Mouse (Mus musculus): ENCODE data around the gene Ggt7. TPM values are rescaled to one million over a fixed set of nuclear protein-coding genes. Genes with fewer than 3 reads are reported as not detected.
"Not testable (repeated sequence)": the region's sequence is repeated elsewhere in the genome, so short reads cannot be mapped to it uniquely, and the experiment has no call there.

Gene Ggt7
- polyA plus RNA-seq, 1 experiment, result 11.3 TPM

DNA sequence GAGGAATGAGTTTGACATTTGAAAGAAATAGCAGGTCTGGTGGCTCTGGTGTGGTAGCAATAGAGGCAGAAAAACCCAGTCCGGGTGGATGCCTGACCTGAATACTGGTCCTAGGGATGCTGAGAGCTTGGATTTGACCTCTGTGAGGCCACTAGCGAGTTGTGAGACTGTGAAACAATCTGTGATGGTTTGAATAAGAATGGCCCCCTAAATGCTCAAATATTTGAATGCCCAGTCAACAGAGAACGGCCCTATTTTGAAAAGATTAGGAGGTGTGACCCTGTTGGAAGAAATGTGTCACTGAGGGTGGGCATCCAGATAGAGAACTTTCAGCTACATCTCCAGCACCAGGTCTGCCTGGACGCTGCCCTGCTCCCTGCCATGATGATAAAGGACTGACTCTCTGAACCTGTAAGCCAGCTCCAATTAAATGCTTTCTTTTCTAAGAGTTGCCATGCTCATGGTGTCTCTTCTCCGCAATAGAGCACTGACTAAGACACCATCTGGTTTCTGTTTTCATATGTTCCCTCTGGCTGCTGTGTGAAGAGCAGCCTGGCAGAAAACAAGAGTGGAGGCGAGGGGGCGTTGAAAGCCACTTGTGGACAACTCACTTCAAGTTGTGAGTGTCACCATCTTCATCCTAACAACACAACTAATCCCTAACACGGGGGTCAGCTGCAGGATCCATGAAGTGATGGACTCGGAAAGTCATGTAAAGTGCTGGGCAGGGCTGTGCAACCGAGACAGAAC, 10.1 kb downstream of the Ggt7 start:
- no peak for DNase-seq (ENCODE audit: low spot score)

DNA sequence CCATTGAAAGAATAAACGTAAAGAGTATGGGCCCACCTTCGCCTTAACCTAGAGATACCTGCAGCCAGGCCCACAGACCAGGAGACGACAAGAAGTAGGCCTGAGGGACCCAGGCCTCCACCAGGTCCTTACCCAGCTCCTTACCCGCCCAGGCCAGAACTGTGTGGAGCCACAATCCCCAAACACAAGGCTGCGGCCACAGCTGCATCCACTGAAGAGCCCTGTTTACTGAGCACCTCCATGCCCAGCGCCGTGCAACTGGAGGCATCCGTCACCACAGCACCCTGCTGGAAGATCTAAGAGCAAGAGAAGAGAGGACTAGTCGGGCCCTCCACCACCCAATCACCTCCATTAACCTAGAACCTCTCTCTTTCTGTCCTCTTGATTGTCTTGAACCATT, 12.2 kb downstream of the Ggt7 start:
- DNase-seq (ENCODE audit: low spot score), result no peak

DNA sequence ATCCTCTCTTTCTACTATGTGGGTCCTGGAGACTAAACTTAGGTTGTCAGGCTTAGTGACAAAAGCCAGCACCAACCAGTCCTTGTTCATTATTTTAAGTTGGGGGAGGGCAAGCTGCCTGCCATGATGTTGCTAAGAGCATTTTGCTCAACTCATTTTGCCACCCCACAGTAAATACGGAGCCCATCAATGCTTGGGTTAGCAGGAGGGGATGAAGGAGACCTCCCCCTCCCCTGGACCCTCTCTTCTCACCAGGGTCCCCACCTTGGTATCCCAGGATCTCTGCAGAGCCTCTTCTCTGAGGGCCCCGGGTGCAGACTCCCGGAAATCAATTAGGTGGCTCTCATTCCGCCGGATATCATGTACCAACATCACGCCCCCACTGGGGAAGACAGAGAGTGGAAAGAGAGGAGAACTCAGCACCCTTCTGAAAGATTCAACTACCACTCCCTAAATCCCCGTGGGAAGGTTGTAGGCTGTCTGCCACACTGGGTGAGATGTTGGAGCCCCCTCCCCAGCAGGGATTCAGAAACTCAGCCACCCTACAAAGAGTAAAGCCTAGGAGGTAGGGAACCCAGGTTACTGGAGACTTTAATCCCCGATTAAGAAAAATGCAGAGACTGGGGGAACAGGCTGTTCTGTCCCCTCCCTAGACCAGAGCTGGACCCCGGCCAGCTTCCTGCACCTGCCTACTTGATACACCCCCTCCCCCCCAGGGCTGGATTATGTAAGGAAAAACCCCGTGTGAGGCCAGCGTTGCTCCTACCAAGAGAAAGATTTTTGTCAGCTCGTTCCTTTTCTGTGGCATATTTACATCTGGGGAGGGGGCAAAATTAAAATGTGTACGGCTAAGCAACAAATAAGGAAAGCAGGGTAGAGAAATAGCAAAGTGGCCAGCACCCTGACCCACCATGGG, 13.3 kb downstream of the Ggt7 start:
- no peak for DNase-seq (ENCODE audit: low spot score)

DNA sequence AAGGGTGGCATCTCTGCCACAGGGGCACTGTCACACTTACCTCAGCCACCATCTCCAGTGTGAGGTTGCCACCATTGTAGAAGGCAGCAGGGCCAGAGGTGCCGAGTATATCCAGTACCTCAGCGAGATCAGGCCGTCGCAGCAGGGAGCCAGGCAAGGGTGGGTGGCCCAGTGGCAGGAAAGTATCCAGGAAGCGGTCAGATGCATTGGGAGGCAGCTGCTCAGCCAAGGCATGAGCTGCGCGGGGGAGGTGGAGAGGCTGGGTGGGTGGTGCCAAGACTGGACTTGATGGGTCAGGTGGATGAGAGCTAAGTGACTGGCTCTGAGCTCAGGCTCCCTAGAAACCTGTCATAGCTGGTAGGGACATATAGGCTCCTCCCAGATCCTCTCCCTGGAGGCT, 15.4 kb downstream of the Ggt7 start:
- DNase-seq (ENCODE audit: low spot score), result no peak

DNA sequence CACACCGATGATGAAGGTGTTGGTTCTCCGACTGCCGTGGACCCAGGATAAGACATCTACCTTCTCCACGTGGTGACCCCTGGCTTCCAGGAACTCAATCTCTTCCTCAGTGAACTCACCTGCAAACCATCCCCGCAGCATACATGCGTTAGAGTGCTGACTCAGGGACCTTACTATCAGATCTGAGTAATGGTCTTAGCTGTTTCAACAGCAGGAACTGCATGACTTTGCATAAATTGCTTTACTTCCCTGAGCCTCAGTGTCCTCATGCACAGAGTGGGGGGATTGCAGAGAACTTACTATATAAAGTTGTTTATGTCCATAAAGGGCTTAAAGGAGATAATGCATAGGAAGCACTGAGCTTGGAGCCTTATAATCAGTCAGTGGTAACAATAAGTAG, 27.0 kb downstream of the Ggt7 start:
- no peak for DNase-seq (ENCODE audit: low spot score)

DNA sequence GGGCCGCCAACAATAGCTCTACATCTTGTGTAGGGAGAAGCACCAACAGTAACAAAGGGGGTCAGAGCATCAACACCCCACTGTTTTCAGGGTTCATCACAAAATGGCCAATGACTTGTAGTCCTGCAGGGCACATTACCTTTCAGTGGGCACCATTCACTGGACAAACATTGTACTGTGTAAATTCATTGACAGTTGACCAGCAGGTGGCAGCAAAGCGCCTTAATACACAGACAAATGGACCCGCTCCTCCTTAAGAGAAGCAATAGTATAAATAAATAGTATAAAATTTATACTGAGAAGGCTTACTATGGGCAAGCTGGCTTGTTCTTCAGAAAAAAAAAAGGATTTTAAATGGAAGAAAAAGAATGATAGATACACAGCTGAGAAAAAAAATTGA, 36.0 kb downstream of the Ggt7 start:
- DNase-seq (ENCODE audit: low spot score), result no peak

DNA sequence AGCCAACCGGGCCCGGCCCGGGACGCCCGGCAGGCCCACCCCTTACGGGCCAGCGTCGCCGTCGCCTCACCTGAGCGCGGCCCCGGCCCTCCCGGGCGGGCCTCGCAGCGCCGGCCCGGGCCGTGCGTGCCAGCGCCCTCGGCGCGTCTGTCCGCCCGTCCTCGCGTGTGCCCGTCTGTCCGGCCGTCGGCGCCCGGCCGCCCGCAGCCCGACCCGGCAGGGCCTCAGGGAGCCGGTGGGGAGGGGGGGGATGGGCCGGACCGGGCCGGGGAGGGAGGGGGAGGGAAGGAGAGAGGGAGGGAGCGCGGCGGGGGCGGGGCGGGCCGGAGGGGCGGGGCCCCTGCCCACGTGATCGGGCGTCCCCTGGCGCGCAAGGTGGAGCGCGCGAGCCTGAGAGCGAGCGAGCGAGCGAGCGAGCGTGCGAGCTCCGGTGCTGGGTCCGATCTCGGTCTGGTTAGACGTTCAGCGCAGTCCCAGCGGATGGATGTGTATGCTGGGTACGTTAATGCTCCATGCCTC, 44.4 kb downstream of the Ggt7 start, which contains the start of gene Ncoa6:
Ncoa6 (minus strand) TSS at position 325 of the 519 bp plus-strand sequence.
- DNase-seq (ENCODE audit: low spot score), result peak; percentile 55

DNA sequence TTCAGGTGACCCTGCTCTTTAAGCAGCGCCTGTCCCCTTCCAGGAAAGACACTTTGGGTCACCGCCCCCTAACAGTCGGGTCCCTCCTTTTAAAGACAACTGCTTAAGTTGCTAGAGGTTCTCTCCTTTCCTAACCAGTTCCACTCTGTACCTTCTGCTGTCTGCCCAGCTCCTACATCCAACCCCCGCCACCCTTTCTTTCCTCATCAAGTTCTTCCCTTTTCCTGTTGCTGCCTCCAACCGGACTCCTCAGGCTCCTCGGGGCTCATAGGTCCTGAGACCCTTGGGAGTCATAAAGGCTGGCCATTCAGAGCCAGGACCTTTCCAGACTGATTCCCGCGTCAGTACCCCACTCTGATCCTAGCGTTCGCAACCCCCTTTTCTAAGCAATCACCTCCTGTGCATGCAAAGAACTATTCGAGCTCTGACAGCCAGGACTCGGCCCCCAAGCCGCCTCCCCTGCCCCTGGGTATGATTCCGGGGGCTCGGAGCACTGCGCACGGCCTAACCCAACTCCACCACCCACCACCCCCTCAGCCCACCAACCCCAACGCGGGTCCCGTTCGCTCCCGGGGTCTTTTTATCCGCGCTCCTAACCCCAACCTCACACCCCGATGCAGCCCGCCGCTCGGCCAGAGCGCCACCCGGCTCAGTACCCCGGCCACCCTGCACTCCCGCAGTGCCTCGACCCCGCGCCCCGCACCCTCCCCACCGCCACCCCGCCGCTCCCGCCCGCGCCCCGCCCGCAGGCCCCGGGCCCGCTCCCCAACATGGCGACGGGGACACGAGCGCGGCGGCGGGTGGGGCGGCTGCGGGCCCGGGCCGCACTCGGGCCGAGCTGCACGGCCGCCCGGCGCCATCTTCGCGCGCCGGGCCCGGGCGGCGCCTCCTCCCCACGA, 45.1 kb downstream of the Ggt7 start:
- DNase-seq (ENCODE audit: low spot score), result peak; percentile 31

DNA sequence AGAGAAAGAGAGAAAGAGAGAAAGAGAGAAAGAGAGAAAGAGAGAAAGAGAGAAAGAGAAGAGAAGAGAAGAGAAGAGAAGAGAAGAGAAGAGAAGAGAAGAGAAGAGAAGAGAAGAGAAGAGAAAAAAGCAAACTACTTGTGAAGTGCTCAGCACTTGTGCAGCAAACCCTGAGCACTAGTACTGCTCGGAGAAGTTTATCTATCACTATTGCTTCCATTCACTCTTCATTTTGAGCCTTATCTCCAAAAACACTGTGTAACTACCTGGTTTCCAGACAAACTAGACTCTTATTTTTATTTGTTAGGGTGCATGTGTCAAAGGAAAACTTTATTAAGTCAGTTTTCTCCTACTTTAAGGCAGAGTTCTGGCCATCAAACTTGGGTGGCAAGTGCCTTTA, 51.2 kb downstream of the Ggt7 start:
- DNase-seq (ENCODE audit: low spot score), result no peak

DNA sequence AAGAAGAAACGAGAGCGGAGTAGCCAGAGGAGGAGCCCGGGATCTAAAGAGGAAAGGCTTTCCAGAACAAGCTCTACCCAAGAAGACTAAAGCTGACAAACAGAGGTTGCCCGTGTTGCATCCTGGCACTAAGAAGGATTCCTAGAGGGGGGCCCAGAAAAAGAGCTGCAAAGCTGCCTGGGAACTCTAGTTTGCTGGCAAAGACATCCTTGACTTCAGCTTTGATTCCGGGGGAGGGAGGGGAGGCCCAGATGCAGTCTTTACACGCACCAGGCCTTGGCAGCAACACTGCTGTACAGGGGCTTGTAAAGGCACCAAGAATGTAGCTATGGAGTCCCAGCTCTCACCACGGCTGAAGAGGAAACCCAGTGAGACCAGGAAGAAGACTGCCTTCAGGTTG, 64.4 kb downstream of the Ggt7 start:
- no peak for DNase-seq (ENCODE audit: low spot score)

DNA sequence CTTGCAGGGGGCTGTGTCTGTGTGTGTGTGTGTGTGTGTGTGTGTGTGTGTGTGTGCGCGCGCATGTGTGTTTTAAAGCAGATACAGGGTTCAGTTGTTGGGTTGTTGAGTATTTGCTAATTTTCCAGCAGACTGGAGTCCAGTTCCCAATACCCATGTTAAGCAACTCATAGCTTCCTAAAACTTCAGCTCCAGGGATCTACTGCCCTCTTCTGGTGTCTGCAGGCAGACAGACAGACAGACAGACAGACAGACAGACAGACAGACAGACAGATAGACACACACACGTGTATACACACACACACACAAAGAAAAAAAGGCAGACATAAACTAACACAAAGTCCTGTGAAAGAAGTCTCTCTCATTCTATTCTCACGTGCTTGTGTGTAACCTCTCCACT, 66.8 kb downstream of the Ggt7 start:
- DNase-seq (ENCODE audit: low spot score), result no peak

DNA sequence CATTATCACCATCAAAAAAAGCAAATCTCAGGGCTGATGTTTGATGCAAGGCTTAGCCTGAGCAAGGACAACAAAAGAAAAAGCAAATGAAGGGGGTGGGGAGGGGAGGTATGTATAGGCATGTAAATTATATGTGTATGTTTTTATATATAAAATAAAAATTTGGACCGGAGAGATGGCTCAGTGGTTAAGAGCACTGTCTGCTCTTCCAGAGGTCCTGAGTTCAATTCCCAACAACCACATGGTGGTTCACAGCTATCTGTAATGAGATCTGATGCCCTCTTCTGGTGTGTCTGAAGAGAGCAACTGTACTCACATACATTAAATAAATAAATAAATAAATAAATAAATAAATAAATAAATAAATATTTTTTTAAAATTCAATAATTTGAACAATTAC, 70.1 kb downstream of the Ggt7 start:
- DNase-seq (ENCODE audit: low spot score), result not testable (repeated sequence)

DNA sequence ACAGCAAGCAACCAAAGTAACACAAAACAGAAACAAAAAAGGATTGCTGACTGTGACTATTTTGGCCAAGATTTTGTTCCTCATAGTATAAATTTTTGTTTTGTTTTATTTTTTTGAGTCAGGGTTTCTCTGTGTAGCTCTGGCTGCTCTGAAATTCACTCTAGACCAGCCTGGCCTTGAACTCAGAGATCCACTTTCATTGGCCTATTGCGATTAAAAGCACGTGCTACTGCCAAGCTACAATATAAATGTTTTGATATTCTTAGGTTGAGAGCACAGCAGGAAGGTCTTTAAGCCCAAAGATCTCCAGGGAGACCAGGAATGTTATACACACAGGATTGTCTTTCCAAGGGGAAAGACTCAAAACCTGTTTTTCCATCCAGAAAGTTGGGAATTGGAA, 74.6 kb downstream of the Ggt7 start:
- DNase-seq (ENCODE audit: low spot score), result no peak

DNA sequence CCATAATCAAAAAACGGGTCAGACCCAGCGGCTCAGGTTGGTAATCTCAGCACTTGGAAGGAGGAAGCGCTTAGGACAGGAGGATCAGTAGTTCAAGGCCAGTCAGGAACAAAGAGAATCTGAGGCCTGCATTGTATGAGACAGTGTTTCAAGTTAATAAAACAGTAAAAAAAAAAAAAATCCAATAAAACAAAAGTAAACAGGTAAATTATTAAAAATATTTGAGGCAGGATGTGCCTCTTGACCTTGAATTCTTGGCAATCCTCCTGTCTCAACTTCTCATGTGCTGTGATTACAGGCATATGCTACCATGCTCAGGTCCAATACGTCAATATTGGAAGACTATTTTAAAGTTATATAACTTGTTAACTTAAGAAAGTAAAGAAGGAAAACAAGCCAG, 75.1 kb downstream of the Ggt7 start:
- DNase-seq (ENCODE audit: low spot score), result no peak

Other genes starting within 250 kb of the Ggt7 start
- gene Map1lc3a, start 241.9 kb downstream of the Ggt7 start, polyA plus RNA-seq (2012; rRNA removed), result 150 and 161 TPM in 2 replicates
- gene Pigu, start 160.8 kb downstream of the Ggt7 start, polyA plus RNA-seq (2012; rRNA removed), result 28.0 and 32.2 TPM in 2 replicates
- 82.3 and 107 TPM in 2 replicates for gene Trp53inp2, start 137.2 kb downstream of the Ggt7 start, polyA plus RNA-seq (2012; rRNA removed)
- gene Ncoa6, start 44.3 kb downstream of the Ggt7 start, polyA plus RNA-seq (2012; rRNA removed), result 22.7 and 29.9 TPM in 2 replicates
- gene Acss2, start 289 bp downstream of the Ggt7 start, polyA plus RNA-seq (2012; rRNA removed), result 22.9 and 27.8 TPM in 2 replicates
- gene Gss, start 74.6 kb upstream of the Ggt7 start, polyA plus RNA-seq (2012; rRNA removed), result 15.4 and 17.5 TPM in 2 replicates
- 0.01 TPM in 1 of 2 replicates, not detected in the other for gene Myh7b, start 93.0 kb upstream of the Ggt7 start, polyA plus RNA-seq (2012; rRNA removed)
- 86.9 and 90.7 TPM in 2 replicates for gene Trpc4ap, start 174.1 kb upstream of the Ggt7 start, polyA plus RNA-seq (2012; rRNA removed)
- 56.1 and 78.7 TPM in 2 replicates for gene Edem2, start 211.2 kb upstream of the Ggt7 start, polyA plus RNA-seq (2012; rRNA removed)
- gene Gm17581, start 217.6 kb upstream of the Ggt7 start, polyA plus RNA-seq (2012; rRNA removed), result not detected in 2 replicates
- gene Procr, start 232.9 kb upstream of the Ggt7 start, polyA plus RNA-seq (2012; rRNA removed), result 19.3 and 21.2 TPM in 2 replicates